Mouse (Mus musculus) spleen, embryonic (tissue): ENCODE results near the gene Gm27179.
"Not testable (repeated sequence)": the region's sequence is repeated elsewhere in the genome, so short reads cannot be mapped to it uniquely, and the experiment has no call there.

Source experiments
- CTCF ChIA-PET: fragments of 350-600 bp; sonication (Branson Sonifier 250); formaldehyde crosslinking; loops from one replicate; lab custom pipeline; 2022; lab: Charles Lee

The Gm27179 gene

GRCm38 (mm10) chr14:69473322-69473721, 39.0 kb downstream of the Gm27179 start:
- CTCF ChIA-PET = not testable (repeated sequence)

DNA sequence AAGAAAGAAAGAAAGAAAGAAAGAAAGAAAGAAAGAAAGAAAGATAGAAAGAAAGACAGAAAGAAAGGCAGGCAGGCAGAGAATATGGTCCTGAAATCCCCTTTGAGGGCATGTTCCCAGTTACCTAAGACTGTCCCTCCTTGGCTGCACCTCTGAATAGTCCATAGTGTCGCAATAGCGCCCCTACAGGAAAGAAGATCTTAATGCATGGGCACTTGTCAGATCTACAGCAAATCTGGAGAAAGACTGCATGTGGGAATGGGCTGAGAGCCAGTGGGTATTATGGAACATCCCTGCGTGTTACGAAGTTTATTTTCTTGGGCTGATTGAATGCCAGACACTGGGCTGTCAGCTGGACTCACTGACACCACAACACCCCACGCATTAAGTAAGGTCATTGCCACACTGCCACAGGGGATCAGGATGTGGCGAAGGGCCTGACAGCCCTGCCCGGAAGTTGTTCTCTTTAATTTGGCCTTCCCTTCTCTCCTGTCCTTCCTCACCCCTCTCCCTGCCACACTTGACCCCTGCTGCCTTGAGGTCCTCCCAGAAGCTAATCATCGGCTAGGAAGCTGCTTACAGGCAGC, 42.1 kb downstream of the Gm27179 start:
- CTCF ChIA-PET = not testable (repeated sequence)

DNA sequence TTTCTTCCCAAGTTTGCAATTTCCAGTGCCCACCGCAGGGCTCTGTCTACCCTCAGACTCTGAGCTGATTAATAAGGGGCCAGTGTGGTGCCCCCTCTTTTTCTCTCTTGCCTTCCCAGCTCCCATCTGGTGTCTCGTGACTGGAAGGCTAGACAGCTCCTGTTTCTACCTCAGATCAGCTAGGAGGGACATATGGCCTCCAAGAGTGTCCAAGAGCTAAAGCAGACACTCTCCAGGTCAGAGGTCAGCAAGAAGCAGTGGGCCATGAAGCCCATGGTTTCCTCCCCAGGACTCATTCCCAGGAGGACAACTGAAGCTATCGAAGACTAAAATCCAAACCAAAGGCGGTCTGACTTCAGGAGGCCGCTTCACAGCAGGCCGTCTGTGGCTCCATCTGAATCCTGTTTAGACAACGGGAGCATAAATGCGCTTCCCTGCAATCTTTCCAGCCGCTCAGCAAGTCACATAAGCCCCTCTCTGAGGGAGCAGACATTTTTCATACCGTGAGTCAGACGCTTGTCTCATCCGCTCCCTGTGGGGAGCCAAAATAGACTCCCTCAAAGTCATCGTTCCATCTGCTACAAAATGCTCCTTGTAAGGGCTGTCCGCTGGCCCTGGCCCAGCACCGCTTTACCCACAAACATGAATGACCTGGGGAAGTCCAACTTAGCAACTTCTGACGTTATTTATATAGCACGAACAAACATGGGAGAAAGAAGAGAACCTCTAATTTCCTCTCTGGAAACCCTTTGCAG, 44.6 kb downstream of the Gm27179 start:
- CTCF ChIA-PET = not testable (repeated sequence)

DNA sequence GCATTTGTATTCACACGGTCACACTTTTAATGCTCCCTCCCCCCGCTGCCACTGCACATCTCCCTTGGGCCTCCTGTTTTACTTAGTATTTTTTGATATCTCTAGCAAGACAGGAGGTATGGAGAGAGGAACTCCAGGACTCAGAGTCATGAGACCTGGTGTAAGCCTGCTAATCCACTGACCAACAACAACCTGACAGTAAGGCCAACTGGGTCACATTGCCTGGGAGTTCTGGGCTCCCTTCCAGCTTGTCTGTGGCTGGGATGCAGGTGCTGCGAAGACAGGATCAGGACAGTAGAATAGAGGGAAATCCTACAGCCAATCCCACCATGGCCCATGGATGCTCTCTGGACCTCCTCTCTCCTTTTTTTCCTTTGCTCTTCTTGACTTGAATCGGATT, 47.9 kb downstream of the Gm27179 start:
- CTCF ChIA-PET = not testable (repeated sequence)
